Mouse (Mus musculus) embryo, embryonic 11 days (tissue): ENCODE measurements around the gene Eogt.
A peak's percentile ranks its signal among the peaks of the same experiment; 100 is the strongest.

Experiments
- DNase-seq: peaks from one replicate; pipeline ENCODE4 v3.0.0-alpha.2; 2015

Gene Eogt

DNA sequence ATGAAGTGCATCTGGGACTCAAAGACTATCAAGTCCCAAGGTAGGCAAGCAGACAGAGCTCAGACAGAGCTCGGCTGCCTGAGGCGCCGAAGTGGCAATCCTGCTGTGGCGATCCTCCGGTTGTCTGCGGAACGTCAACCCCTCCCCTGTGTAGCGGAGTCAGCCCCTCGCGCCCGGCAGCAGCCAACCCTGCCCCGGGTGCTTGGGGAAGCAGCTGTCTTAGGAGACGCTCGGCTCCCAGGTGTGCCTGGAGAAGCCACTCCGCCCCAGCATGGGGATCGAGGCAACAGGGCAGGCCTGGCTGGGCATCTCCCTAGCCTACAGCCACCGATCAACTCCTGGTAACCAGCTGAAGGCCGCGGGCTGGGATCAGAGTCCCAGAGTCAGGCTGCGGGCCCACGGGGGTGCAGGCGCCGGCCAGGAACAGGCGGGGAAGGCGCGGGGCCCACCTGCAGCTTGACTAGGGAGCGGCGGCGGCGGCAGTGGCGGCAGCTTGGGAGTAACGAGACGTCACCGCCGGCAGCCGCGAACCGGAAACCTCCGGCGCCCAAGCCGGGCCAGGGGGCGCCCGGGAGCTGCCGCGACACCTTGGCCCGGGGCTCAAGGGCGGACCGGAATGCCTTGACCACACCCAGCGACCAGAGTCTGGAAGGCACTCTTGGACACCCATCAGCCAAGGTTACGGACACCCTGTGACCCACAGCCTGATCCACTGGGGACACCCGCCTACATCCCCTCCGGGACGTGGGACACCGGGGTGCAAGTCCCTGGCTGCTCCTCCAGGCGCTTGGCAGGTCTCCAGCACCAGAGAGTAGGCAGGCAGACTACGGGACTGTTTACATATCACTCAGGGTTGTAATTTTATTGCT lies at the start of gene Eogt:
TSS of gene Eogt (minus strand) at position 800 of the 869 bp plus-strand sequence.
- peak; percentile 81 for DNase-seq

- no peak for DNase-seq
Observed at GRCm38 (mm10) chr6:97179367-97179828, 30.4 kb upstream of the Eogt start.

- peak; percentile 98 for DNase-seq
Observed at GRCm38 (mm10) chr6:97178491-97179366, 29.7 kb upstream of the Eogt start, which contains the start of gene Tmf1. Gene Tmf1, minus strand, starts transcription at chr6:97179122.

DNA sequence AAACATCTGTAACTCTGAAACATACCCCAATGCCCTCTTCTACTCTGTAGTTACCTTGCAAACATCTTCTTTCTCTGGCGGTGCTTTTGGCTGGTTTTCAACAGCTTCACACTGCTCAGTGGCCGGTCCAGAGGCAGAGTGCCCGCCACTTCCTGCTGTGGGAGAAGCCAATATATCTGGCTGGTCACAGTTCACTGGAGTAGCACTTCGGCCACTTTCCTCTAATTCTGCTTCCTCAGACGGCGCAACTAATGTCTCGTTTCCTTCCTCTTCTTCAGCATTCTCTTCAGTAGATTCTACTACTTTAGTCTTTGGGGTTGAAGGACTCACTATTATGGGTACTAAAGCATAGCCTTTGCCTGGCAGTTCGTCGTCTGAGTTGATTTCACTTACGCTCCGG lies 26.7 kb upstream of the Eogt start:
- no peak for DNase-seq

- no peak for DNase-seq
Observed at GRCm38 (mm10) chr6:97150156-97150555, 1.2 kb upstream of the Eogt start.

GRCm38 (mm10) chr6:97149721-97150120 lies 739 bp upstream of the Eogt start:
- no peak for DNase-seq

GRCm38 (mm10) chr6:97147755-97148382 lies 1.1 kb downstream of the Eogt start:
- peak; percentile 55 for DNase-seq

DNA sequence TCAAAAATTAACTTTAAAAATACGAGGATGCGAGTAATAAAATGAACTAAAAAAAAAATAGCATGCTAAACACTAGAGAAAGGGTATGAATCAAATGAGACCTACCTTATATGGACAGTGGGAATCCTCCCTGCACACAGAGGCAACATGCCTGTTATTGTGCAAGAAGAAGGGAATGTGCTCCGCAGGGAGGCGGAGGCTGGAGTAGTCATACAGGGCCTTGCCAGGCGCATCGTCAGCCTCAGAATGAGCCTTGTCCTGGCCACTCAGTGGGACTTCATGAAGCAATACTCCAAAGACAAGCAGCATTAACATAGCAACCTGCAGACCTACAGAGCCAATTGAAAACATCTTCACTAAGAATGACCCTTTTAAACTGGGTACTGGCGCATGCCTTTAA lies 3.8 kb downstream of the Eogt start:
- no peak for DNase-seq

DNA sequence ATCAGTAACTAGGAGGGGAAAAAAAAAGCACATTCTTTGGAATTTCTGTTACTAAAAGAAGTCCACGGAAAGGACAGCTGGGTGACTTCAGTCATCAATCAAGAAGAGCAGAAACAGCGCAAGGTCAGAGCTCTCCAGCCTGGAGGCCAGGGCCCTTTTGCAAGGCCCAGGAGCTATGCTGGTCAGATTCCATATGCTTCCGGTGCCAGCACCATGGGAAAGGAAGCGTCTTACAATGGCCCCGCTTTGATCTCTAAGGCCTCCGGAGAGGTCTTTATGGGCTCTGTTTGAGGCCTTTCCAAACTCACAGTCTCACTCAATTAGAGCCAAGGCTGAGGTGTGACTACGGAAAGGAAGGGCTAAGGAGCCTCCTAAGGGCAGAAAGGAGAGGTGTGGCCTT lies 4.6 kb downstream of the Eogt start:
- DNase-seq = peak; percentile 58

DNA sequence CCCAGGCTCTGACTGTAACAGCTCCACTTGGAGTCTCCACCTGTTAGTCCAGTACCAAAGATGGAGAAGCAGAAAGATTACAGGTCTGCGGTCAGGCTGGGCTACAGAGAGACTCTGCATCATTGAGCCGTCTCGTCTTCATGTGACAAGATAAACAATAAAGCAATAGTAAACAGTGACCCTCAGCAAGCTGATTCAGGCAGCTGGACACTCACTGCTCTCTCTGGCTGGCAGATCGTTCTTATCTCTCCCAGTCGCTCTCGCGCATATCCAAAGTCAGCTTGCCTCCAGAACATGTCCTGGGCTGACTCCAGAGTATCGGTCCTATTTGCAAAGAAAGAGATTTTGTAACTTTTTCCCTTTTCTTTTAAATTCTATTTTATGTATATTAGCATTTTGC lies 6.4 kb downstream of the Eogt start:
- no peak for DNase-seq

DNA sequence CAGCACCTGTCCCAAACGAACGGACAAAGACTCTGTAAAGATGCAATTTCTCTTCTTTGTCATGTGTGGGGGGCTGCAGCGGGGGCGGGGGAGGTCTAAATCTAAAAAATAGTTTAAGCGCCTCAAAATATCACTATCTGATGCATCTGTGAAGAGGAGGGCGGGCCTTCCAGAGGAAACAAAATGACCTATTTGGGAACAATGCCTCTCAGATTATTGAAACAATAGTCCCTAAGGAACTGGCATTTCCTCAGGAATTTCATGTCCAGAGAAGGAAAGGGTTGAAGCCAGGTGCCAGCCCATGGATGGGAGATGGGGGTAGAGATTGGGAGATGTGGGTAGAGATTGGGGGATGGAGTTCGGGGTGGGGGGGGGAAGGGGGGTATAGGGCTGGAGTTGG lies 7.2 kb downstream of the Eogt start:
- no peak for DNase-seq

DNA sequence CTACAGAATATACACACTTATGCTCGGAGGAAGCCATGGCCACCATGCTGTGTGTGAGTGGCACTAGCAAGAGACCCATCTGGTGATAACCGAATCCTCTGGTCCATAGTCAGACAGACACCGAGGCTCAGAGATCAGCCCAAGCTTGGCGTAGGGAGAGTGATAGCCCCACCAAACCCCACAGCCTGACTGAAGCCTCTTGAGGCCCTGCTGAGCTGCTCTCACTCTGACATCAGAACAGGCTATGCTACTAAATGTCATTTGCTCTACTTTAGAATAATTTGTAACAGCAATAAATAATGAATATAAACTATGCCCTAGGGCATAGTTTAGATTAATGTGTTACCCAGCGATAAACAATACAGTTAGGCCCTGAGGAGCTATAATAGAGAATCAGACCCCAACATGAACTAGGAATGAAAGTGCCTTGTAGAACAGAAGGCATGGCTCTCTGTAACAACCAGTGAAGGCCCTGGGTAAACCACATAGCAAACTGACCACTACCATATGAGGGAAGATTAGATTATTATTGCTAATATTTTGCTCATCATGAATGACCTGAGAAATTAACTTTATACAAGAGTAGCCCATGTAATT lies 16.2 kb downstream of the Eogt start:
- no peak for DNase-seq

- DNase-seq = peak; percentile 30
Observed at GRCm38 (mm10) chr6:97131808-97132207, 17.2 kb downstream of the Eogt start.

- peak; percentile 38 for DNase-seq
Observed at GRCm38 (mm10) chr6:97130979-97131378, 18.0 kb downstream of the Eogt start.

DNA sequence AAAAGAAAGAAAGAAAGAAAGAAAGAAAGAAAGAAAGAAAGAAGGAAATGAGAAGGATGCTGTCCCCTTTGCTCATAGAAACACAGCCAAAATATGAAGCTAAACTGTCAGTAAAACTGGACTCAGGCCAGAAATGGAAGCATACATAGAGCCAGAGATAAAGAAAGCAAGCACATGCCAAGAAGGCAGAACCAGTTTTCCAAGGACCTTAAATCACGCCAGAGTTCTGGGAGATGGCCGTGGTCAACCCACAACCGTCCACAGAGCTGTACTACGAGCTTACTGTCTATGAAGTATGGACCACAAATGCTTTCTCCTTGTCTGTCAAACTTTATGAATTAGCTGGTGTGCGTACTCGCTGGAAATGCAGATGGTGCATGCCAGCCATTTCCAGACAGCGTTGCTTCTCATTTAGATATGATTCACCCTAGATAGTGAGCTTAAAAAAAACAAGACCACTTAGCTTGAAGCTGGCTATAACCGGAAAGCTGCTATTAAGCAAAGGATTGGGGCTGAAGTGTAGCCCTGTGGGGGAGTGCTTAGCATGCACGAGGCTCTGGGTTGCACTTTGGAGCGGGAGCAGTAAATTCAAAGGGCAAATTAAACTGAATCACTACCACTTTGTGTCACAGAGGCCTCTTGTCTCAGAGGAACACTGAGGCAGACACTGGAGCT lies 24.5 kb downstream of the Eogt start:
- no peak for DNase-seq

GRCm38 (mm10) chr6:97120922-97121321 lies 28.1 kb downstream of the Eogt start:
- no peak for DNase-seq

DNA sequence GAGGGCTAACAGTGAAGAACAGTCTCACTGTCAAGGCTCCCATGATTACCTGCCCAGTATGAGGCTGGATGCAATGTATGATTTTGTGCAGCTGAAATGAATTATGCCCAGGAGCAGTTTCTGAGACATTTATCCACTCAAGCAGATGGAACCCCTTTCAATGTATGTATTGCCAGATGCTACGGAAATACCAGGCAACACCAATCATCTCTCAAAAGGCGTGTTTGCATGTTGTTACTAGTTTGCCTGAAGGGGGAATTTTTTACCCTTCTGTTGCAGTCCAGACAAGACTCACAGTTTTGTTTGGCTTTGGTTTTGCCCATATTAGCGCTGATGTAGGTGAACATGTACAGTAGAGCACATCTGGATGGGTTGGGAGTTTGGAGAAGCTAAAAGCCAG lies 30.7 kb downstream of the Eogt start:
- no peak for DNase-seq

DNA sequence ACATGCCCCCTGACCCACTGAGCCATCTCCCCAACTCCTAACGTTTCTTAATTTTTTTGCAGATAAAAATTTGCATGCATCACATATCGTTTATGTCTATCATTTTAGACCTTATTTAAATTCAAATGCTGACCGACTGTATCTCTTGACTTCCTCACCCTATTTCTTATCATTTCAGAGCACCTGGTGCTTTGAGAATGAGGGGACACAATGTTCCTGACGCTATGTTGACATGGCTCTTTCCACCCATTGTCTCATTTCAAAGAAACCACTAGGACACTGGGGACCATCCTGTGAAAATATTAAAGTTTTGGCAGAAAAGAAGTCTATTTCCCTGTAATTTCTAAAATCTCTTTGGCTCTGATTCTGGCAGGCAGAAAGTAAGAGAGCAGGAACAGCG lies 32.1 kb downstream of the Eogt start:
- DNase-seq = no peak

- DNase-seq = no peak
Observed at GRCm38 (mm10) chr6:97114821-97115220, 34.2 kb downstream of the Eogt start.

DNA sequence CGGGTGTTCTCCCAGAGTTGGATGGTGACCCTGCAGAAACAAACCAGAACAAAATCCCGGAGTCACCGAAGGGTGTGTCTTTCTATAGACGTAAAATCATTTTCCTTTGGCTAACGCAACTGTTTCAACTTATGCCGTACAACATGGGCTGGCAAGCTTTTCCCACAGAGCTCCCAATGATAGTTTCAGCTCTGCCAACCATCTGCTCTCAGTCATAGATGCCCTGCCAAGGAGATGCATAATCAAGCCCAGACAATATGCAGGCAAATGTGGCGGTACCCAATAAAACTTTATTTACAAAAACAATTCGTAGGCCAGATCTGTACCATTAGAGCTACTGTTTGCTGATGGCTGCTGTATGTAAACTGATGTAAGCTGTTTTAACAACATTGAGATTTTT lies 36.8 kb downstream of the Eogt start:
- no peak for DNase-seq

DNA sequence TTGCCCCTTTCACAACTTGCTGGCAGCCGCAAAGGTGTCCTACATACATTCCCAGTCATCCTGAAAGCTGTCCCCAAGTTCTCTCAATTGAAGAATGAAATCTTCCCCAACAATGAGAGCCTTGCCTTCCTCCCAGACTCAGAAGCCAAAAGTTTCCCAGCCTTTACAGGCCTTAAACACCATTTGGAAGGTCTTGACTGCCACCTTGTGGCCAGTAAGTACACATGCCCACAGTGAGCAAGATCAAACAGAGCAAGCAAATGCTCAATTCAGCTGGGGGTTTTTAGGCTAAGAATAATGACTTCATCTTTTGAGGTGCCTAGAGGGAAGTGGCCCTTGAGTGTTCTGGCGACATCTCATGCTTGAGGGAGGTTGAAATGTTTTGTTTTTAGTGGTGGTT lies 42.2 kb downstream of the Eogt start:
- peak; percentile 91 for DNase-seq

DNA sequence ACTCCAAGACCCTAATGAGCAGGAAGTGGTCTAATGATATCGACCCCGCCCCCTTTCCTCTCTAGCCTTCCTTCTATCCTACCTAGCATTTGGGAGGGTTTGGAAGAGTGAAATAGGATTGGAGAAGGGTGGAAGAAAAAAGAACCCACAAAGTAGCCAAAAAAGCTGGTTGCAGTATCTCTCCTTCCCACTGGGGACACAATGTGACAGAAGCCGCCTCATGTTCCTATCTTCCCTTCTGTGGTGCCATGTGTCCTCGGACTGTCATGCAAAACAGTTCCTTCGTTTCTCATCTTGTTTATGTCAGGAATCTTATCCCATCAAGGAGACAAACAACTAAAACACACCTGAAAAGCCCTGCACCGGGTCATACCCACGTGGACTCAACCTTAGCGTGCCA lies 42.9 kb downstream of the Eogt start:
- DNase-seq = no peak
